Mouse (Mus musculus) testis, adult 2 months (tissue): ENCODE data around the gene Maats1. TPM values are rescaled to one million over a fixed set of nuclear protein-coding genes. Genes with fewer than 3 reads are reported as not detected.

Source experiments
- H3K27ac ChIP-seq: fragments of 200-500 bp; 2 replicates; pipeline ENCODE4 v1.5.1; 2012; ENCODE audit warnings: low read depth, low read length; ENCODE audit not compliant: control insufficient read depth, insufficient read depth
- H3K27me3 ChIP-seq: fragments of 200-500 bp; 2 replicates; pipeline ENCODE4 v1.6.1; 2012; ENCODE audit warnings: mild to moderate bottlenecking, low read length, moderate library complexity; ENCODE audit not compliant: control insufficient read depth, insufficient read depth
- H3K36me3 ChIP-seq: fragments of 200-500 bp; 2 replicates; pipeline ENCODE4 v1.6.1; 2012; ENCODE audit warnings: mild to moderate bottlenecking, low read length; ENCODE audit not compliant: control insufficient read depth, insufficient read depth
- H3K4me1 ChIP-seq: fragments of 200-500 bp; 2 replicates; pipeline ENCODE4 v1.6.1; 2012; ENCODE audit warnings: low read length; ENCODE audit not compliant: control insufficient read depth, insufficient read depth
- H3K4me3 ChIP-seq: fragments of 200-500 bp; 2 replicates; pipeline ENCODE4 v1.5.1; 2012; ENCODE audit warnings: low read depth, mild to moderate bottlenecking, low read length, moderate library complexity, mixed read lengths; ENCODE audit not compliant: control insufficient read depth
- CTCF ChIP-seq: fragments of 200-500 bp; IDR thresholded peaks from 2 replicates; pipeline ENCODE4 v1.5.1; 2012; ENCODE audit warnings: low read depth, mild to moderate bottlenecking, inconsistent platforms, low read length, moderate library complexity; ENCODE audit not compliant: control insufficient read depth, insufficient read depth, insufficient replicate concordance
- POLR2A ChIP-seq: fragments of 200-500 bp; IDR thresholded peaks from 2 replicates; pipeline ENCODE4 v1.6.1; 2012; ENCODE audit warnings: low read depth, mild to moderate bottlenecking, inconsistent platforms, low read length, moderate library complexity; ENCODE audit not compliant: control insufficient read depth
- polyA plus RNA-seq: library from polyadenylated mRNA; depleted of rRNA; stranded (reverse); fragments of >200 nt; gene quantifications from 2 replicates; pipeline ENCODE4 v1.2.3, GENCODE M21; 2012; rRNA removed

Maats1 gene
- polyA plus RNA-seq, 1 experiment: 23.4 TPM

- Histone ChIP-seq H3K4me3 (no peak overlapping the region), H3K4me1 (no peaks in the 10 kb centered on the region; the same call in 1 of the 2 replicates), H3K27me3 (no peaks in the 10 kb centered on the region), H3K36me3 (no peaks in the 10 kb centered on the region), H3K27ac (no peak overlapping the region)
- TF ChIP-seq CTCF: no peak
- TF ChIP-seq POLR2A: no peak
Observed at GRCm38 (mm10) chr16:38248331-38248961, 93.5 kb downstream of the Maats1 start.

Other genes starting within 250 kb of the Maats1 start
- 0.22 and 0.36 TPM in 2 replicates for gene Nr1i2, start 47.3 kb downstream of the Maats1 start, polyA plus RNA-seq
- 53.2 and 68.3 TPM in 2 replicates for gene Cox17, start 4.8 kb upstream of the Maats1 start, polyA plus RNA-seq
- not detected in 2 replicates for gene Gm21987, start 4.9 kb upstream of the Maats1 start, polyA plus RNA-seq
- 1.4 and 2.0 TPM in 2 replicates for gene Popdc2, start 20.1 kb upstream of the Maats1 start, polyA plus RNA-seq
- gene Pla1a, start 91.0 kb upstream of the Maats1 start, polyA plus RNA-seq: 3.7 and 4.7 TPM in 2 replicates
- 19.2 and 21.7 TPM in 2 replicates for gene Adprh, start 110.6 kb upstream of the Maats1 start, polyA plus RNA-seq
- gene Cd80, start 113.4 kb upstream of the Maats1 start, polyA plus RNA-seq: 0.08 and 0.10 TPM in 2 replicates
- 5.3 and 6.4 TPM in 2 replicates for gene Timmdc1, start 180.5 kb upstream of the Maats1 start, polyA plus RNA-seq
- gene Poglut1, start 208.1 kb upstream of the Maats1 start, polyA plus RNA-seq: 3.9 and 4.3 TPM in 2 replicates
- gene Tmem39a, start 216.6 kb upstream of the Maats1 start, polyA plus RNA-seq: 43.7 and 45.1 TPM in 2 replicates